ENCODE assay signal across 8 mouse cellular contexts in the genomic region with DNA sequence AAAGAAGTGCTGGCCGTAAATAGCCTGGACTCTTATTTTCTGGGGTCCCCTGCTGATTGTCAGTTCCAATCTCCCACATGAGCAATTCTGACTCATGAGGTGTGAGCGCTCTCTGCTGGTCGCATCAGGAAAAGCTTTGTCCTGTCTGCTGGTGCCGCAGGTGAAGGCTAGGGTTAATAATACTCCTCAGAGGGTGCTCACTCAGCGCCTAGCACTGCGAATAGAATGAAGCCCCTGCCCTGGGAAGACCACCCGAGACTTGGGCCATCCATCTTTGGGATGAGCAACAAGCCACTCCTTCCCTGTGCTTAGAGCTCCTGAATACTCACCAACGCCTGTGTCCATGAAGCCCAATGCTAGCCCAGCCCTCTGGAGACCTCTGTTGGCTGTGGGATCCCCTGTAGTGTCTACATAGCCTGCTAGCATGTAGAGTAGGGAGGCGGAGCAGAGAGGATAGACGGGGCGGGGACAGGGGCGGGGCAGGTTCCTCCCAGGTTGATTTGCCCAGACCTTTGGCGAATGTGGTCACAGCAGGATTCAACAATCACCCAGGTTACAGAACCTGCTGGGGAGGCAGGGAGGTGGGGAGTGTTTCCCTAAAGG. TPM values are rescaled to one million over a fixed set of nuclear protein-coding genes. Genes with fewer than 3 reads are reported as not detected.
DNase-seq lines count a peak whose midpoint lies in the region; ATAC-seq and TF ChIP-seq lines count a peak whose summit lies in the region.

No protein-coding gene starts in this region.

- DNase-seq in urinary bladder, postnatal 25 days (ENCODE audit: low spot score): peak; percentile 59
- no peak for DNase-seq in urinary bladder, postnatal 10 days (ENCODE audit: low spot score)
- peak; percentile 88 to 92 for DNase-seq in cerebellum, postnatal 25 days
- peak; percentile 75 for DNase-seq in gastrocnemius, postnatal 10 days
- peak; percentile 85 for DNase-seq in liver
- peak; percentile 83 for DNase-seq in midbrain, postnatal 0 days (ENCODE audit: low spot score)
- DNase-seq in stomach, postnatal 0 days (ENCODE audit: low spot score): peak; percentile 90

- H3K36me3 ChIP-seq in intestine, embryonic 15.5 days: 0 out of 2 replicates have a peak, but pooled peaks cover 1% of the 10 kb centered on the region
- H3K36me3 ChIP-seq in midbrain, postnatal 0 days (ENCODE audit: insufficient read depth, low read length): peaks cover 42% of the 10 kb centered on the region
- H3K36me3 ChIP-seq in stomach, postnatal 0 days (ENCODE audit: control insufficient read depth, insufficient read depth, low read length): 0 out of 2 replicates have a peak, but pooled peaks cover under 1% of the 10 kb centered on the region

- WGBS in intestine, embryonic 15.5 days: 7% methylated on average over 13 of the region's 13 CpGs
- WGBS in midbrain, postnatal 0 days: 3% methylated on average over 13 of the region's 13 CpGs
- 8% methylated on average over 13 of the region's 13 CpGs for WGBS in stomach, postnatal 0 days

- H3K9ac ChIP-seq in intestine, embryonic 15.5 days: no peak overlapping the region
- no peak overlapping the region for H3K9ac ChIP-seq in midbrain, postnatal 0 days (replicated peaks; ENCODE audit: low read length, poor library complexity, severe bottlenecking)
- no peak overlapping the region for H3K9ac ChIP-seq in stomach, postnatal 0 days (ENCODE audit: low read length)

- no peaks in the 10 kb centered on the region for H3K9me3 ChIP-seq in intestine, embryonic 15.5 days
- H3K9me3 ChIP-seq in midbrain, postnatal 0 days (ENCODE audit: low read length): no peaks in the 10 kb centered on the region
- H3K9me3 ChIP-seq in stomach, postnatal 0 days (ENCODE audit: control insufficient read depth, low read length): no peaks in the 10 kb centered on the region

- peak; percentile 85 for TF ChIP-seq CTCF in midbrain, postnatal 0 days (IDR thresholded peaks at IDR 0.05)
- peak; percentile 86 for TF ChIP-seq CTCF in stomach, postnatal 0 days (IDR thresholded peaks at IDR 0.05; ENCODE audit: low read depth)

- H3K4me2 ChIP-seq in intestine, embryonic 15.5 days (replicated peaks): peak overlapping the region; percentile 46; the same call in 1 of the 2 replicates
- no peak overlapping the region for H3K4me2 ChIP-seq in midbrain, postnatal 0 days (ENCODE audit: low read depth, low read length, poor library complexity, severe bottlenecking)
- H3K4me2 ChIP-seq in stomach, postnatal 0 days (replicated peaks; ENCODE audit: low read depth): no peak overlapping the region

- H3K4me3 ChIP-seq in intestine, embryonic 15.5 days (replicated peaks): no peak overlapping the region
- no peak overlapping the region for H3K4me3 ChIP-seq in midbrain, postnatal 0 days (ENCODE audit: low read depth, low read length)
- H3K4me3 ChIP-seq in stomach, postnatal 0 days (ENCODE audit: low read depth, low read length): no peak overlapping the region

- TF ChIP-seq EP300 in stomach, postnatal 0 days (optimal IDR thresholded peaks at IDR 0.05): no peak

- H3K27ac ChIP-seq in intestine, embryonic 15.5 days: no peak overlapping the region; the same call in 1 of the 2 replicates
- peak overlapping the region; percentile 44; the same call in 1 of the 2 replicates for H3K27ac ChIP-seq in midbrain, postnatal 0 days (ENCODE audit: low read depth, low read length)
- H3K27ac ChIP-seq in stomach, postnatal 0 days (replicated peaks): peak overlapping the region; percentile 45; the same call in 1 of the 2 replicates

- ATAC-seq in intestine, embryonic 15.5 days: peak; percentile 91
- ATAC-seq in midbrain, postnatal 0 days (ENCODE audit: low FRiP score): peak; percentile 47; the same call in 1 of the 2 replicates
- ATAC-seq in stomach, postnatal 0 days (ENCODE audit: low FRiP score, low TSS enrichment): peak; percentile 87

- H3K27me3 ChIP-seq in intestine, embryonic 15.5 days (replicated peaks): no peaks in the 10 kb centered on the region
- H3K27me3 ChIP-seq in midbrain, postnatal 0 days (ENCODE audit: insufficient read depth, low read length): no peaks in the 10 kb centered on the region
- H3K27me3 ChIP-seq in stomach, postnatal 0 days (ENCODE audit: control insufficient read depth, insufficient read depth, low read length): no peaks in the 10 kb centered on the region

- peaks cover 15% of the 10 kb centered on the region for H3K4me1 ChIP-seq in intestine, embryonic 15.5 days (replicated peaks)
- H3K4me1 ChIP-seq in midbrain, postnatal 0 days (ENCODE audit: insufficient read depth, low read length): no peaks in the 10 kb centered on the region
- no peaks in the 10 kb centered on the region for H3K4me1 ChIP-seq in stomach, postnatal 0 days (replicated peaks; ENCODE audit: control insufficient read depth, insufficient read depth)

RNA-seq across cellular contexts. Expression of gene Mnt, which starts 17.3 kb away (rescaled TPM):
- 1 to 10 TPM; 7.6 to 9.8 TPM for total RNA-seq in gastrocnemius, postnatal 10 days (2021)
- 4.8 and 5.0 TPM in 2 replicates for polyA plus RNA-seq in intestine, embryonic 15.5 days (2015; fragmentation: Nextera tagmentation; extraction: Ambion mirVana)
- 17.6 and 18.6 TPM in 2 replicates for total RNA-seq in midbrain, postnatal 0 days (2014; rRNA removed)
- 7.4 and 8.4 TPM in 2 replicates for polyA plus RNA-seq in midbrain, postnatal 0 days (2015; fragmentation: Nextera tagmentation; extraction: Ambion mirVana)
- 2.5 and 2.6 TPM in 2 replicates for polyA plus RNA-seq in stomach, postnatal 0 days (2015; fragmentation: Nextera tagmentation; extraction: Ambion mirVana)

RNA-seq across cellular contexts. Expression of gene Sgsm2, which starts 48.8 kb away (rescaled TPM):
- total RNA-seq in gastrocnemius, postnatal 10 days (2021): 1 to 10 TPM; 4.6 to 6.9 TPM
- 5.1 TPM in 2 replicates for polyA plus RNA-seq in intestine, embryonic 15.5 days (2015; fragmentation: Nextera tagmentation; extraction: Ambion mirVana)
- 49.1 and 62.8 TPM in 2 replicates for total RNA-seq in midbrain, postnatal 0 days (2014; rRNA removed)
- polyA plus RNA-seq in midbrain, postnatal 0 days (2015; fragmentation: Nextera tagmentation; extraction: Ambion mirVana): 28.1 and 28.8 TPM in 2 replicates
- 3.4 and 4.1 TPM in 2 replicates for polyA plus RNA-seq in stomach, postnatal 0 days (2015; fragmentation: Nextera tagmentation; extraction: Ambion mirVana)

RNA-seq across cellular contexts. Expression of gene Tsr1, which starts 49.9 kb away (rescaled TPM):
- total RNA-seq in gastrocnemius, postnatal 10 days (2021): 10 to 100 TPM; 25.7 to 26.1 TPM
- 49.6 and 53.5 TPM in 2 replicates for polyA plus RNA-seq in intestine, embryonic 15.5 days (2015; fragmentation: Nextera tagmentation; extraction: Ambion mirVana)
- total RNA-seq in midbrain, postnatal 0 days (2014; rRNA removed): 23.6 and 28.6 TPM in 2 replicates
- polyA plus RNA-seq in midbrain, postnatal 0 days (2015; fragmentation: Nextera tagmentation; extraction: Ambion mirVana): 21.2 and 22.9 TPM in 2 replicates
- 22.3 and 22.5 TPM in 2 replicates for polyA plus RNA-seq in stomach, postnatal 0 days (2015; fragmentation: Nextera tagmentation; extraction: Ambion mirVana)
